Mouse (Mus musculus) cortical plate, adult 2 months (tissue): ENCODE data around the gene Nkd1.

ENCODE experiments used
- CTCF ChIP-seq: fragments of 200-500 bp; IDR thresholded peaks from 2 replicates; pipeline ENCODE4 v1.5.1; 2011; ENCODE audit warnings: mild to moderate bottlenecking, control low read depth, low read length; ENCODE audit not compliant: insufficient read depth; ENCODE audit errors: extremely low read depth
- POLR2A ChIP-seq: fragments of 200-500 bp; IDR thresholded peaks from 2 replicates; pipeline ENCODE4 v1.6.1; 2011; ENCODE audit warnings: mild to moderate bottlenecking, low read length, control low read depth; ENCODE audit not compliant: insufficient read depth; ENCODE audit errors: extremely low read depth

GRCm38 (mm10) chr8:88598578-88598977, 77.4 kb downstream of the Nkd1 start:
- TF ChIP-seq CTCF (no peak), POLR2A (no peak)
